20 mouse cellular contexts compared by ENCODE assay signal in the genomic region with DNA sequence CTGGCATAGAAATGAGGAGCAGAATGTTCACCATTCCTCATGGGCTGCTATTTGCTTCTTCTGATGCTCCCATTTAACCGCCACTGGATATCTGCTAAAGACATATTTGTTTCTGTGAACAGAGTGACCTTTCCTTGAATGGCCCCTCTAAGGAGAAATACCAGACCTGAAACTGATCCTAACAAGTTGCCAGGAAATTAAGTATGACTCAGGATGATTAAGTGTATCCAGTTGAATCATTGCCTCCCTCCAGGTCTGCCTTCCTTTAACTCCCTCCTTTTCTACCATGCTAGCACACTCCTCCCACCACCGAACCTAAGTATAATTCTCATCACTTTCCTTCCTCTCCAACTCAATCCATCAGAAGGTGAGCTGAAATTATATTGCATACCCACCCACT.
DNase-seq lines count a peak whose midpoint lies in the region; ATAC-seq and TF ChIP-seq lines count a peak whose summit lies in the region.
"Had no signal": no experiment of that assay in that cellular context is flagged by ENCODE, and none has a peak within 500 bp of the region (broad histone marks: within the 10 kb centered on the region; RNA-seq: fewer than 3 reads in every experiment).

No protein-coding gene starts in this region.

- ATAC-seq in kidney, embryonic 15.5 days (replicated peaks; ENCODE audit: low FRiP score), result 0 out of 2 replicates have a peak, but pooled peaks have one; percentile 33
- no peak for ATAC-seq in heart, embryonic 11.5 days (replicated peaks; ENCODE audit: insufficient number of reproducible peaks, low FRiP score, low TSS enrichment)
- ATAC-seq: activated CD4-positive, CD25-positive, alpha-beta regulatory T cell, adult 4 months; forebrain, embryonic 14.5 days; hindbrain, postnatal 0 days; intestine, embryonic 15.5 days had no signal

- no peaks in the 10 kb centered on the region for H3K9me3 ChIP-seq in kidney, embryonic 15.5 days (replicated peaks)
- H3K9me3 ChIP-seq in heart, embryonic 11.5 days (replicated peaks; ENCODE audit: control insufficient read depth, low read length), result no peaks in the 10 kb centered on the region
- H3K9me3 ChIP-seq: embryonic facial prominence, embryonic 13.5 days; forebrain, embryonic 10.5 days; heart, embryonic 13.5 days; hindbrain, embryonic 13.5 days; intestine, embryonic 15.5 days had no signal

- H3ac ChIP-seq in C2C12 (ENCODE audit: control insufficient read depth, insufficient read length, low read depth), result no peak overlapping the region

- 48% methylated on average over 2 of the region's 2 CpGs for WGBS in kidney, embryonic 15.5 days
- WGBS in heart, embryonic 11.5 days (ENCODE audit: insufficient replicate concordance), result 68% methylated on average over 2 of the region's 2 CpGs

- H3K27ac ChIP-seq in kidney, embryonic 15.5 days, result no peak overlapping the region
- no peak overlapping the region for H3K27ac ChIP-seq in heart, embryonic 11.5 days (ENCODE audit: low read depth, low read length)
- H3K27ac ChIP-seq: embryonic facial prominence, embryonic 13.5 days; forebrain, embryonic 10.5 days; gastrocnemius, adult 2 months; heart, embryonic 13.5 days; hindbrain, embryonic 13.5 days; hindbrain, postnatal 0 days; intestine, embryonic 15.5 days had no signal

- H3K9ac ChIP-seq in kidney, embryonic 15.5 days, result no peak overlapping the region
- no peak overlapping the region for H3K9ac ChIP-seq in heart, embryonic 11.5 days (ENCODE audit: low read depth, low read length)
- H3K9ac ChIP-seq: embryonic facial prominence, embryonic 13.5 days; heart, embryonic 13.5 days; hindbrain, embryonic 13.5 days; intestine, embryonic 15.5 days had no signal

- H3K4me3 ChIP-seq in kidney, embryonic 15.5 days (replicated peaks), result no peak overlapping the region
- H3K4me3 ChIP-seq in C2C12 (ENCODE audit: insufficient read depth, poor library complexity, severe bottlenecking), result no peak overlapping the region
- H3K4me3 ChIP-seq in heart, embryonic 11.5 days (ENCODE audit: low read depth, low read length), result no peak overlapping the region
- H3K4me3 ChIP-seq: embryonic facial prominence, embryonic 13.5 days; forebrain, embryonic 10.5 days; gastrocnemius, adult 2 months; heart, embryonic 13.5 days; hindbrain, embryonic 13.5 days; intestine, embryonic 15.5 days had no signal

- TF ChIP-seq CTCF in C2C12 (IDR thresholded peaks at IDR 0.05; ENCODE audit: control insufficient read depth, insufficient read depth, insufficient read length), result no peak

- no peaks in the 10 kb centered on the region for H3K79me2 ChIP-seq in C2C12 (ENCODE audit: control insufficient read depth, insufficient read depth)

- no peaks in the 10 kb centered on the region for H3K4me1 ChIP-seq in kidney, embryonic 15.5 days
- no peaks in the 10 kb centered on the region for H3K4me1 ChIP-seq in heart, embryonic 11.5 days (ENCODE audit: control insufficient read depth, insufficient read depth, low read length)
- H3K4me1 ChIP-seq: heart, embryonic 13.5 days; intestine, embryonic 15.5 days had no signal

- no peaks in the 10 kb centered on the region for H3K79me3 ChIP-seq in C2C12 (ENCODE audit: low read depth)

- H3K27me3 ChIP-seq in kidney, embryonic 15.5 days, result no peaks in the 10 kb centered on the region
- H3K27me3 ChIP-seq in C2C12 (ENCODE audit: control insufficient read depth, insufficient read depth, insufficient read length), result no peaks in the 10 kb centered on the region
- no peaks in the 10 kb centered on the region for H3K27me3 ChIP-seq in heart, embryonic 11.5 days (ENCODE audit: control insufficient read depth, insufficient read depth, low read length)
- H3K27me3 ChIP-seq: embryonic facial prominence, embryonic 13.5 days; heart, embryonic 13.5 days; hindbrain, embryonic 13.5 days; intestine, embryonic 15.5 days had no signal

- intact Hi-C loops in heart, postnatal 10 days (cut with DNase I), result no loop called here

- no peak overlapping the region for H3K4me2 ChIP-seq in kidney, embryonic 15.5 days
- H3K4me2 ChIP-seq in heart, embryonic 11.5 days, result no peak overlapping the region
- H3K4me2 ChIP-seq: embryonic facial prominence, embryonic 13.5 days; heart, embryonic 13.5 days; hindbrain, embryonic 13.5 days; intestine, embryonic 15.5 days had no signal

- no peak for DNase-seq in kidney, adult 8-10 months
- DNase-seq in brain, adult 2 months (ENCODE audit: low read depth, low spot score), result peak; percentile 22
- DNase-seq in thymus, postnatal 0 days (ENCODE audit: low spot score), result no peak
- no peak for DNase-seq in heart, postnatal 10 days
- DNase-seq: cerebellum, adult 11 months; cerebellum, adult 9-11 months; cerebellum, postnatal 36 days; gastrocnemius, adult 2 months; gastrocnemius, postnatal 25 days had no signal

- no peaks in the 10 kb centered on the region for H3K36me3 ChIP-seq in kidney, embryonic 15.5 days
- H3K36me3 ChIP-seq in C2C12 (ENCODE audit: control insufficient read depth, insufficient read depth), result no peaks in the 10 kb centered on the region
- H3K36me3 ChIP-seq in heart, embryonic 11.5 days (ENCODE audit: control insufficient read depth, insufficient read depth, low read length), result no peaks in the 10 kb centered on the region
- H3K36me3 ChIP-seq: embryonic facial prominence, embryonic 13.5 days; forebrain, embryonic 10.5 days; heart, embryonic 13.5 days; hindbrain, embryonic 13.5 days; intestine, embryonic 15.5 days had no signal

TF ChIP-seq in C2C12, 6 proteins besides CTCF, POLR2A, EP300 and RAD21:
- TF ChIP-seq USF1 (IDR thresholded peaks at IDR 0.05; ENCODE audit: low read depth), result no peak
- no peak for TF ChIP-seq MYOD1 (IDR thresholded peaks at IDR 0.05; ENCODE audit: control insufficient read depth, insufficient read length, low read depth)
- TF ChIP-seq CEBPB (IDR thresholded peaks at IDR 0.05; ENCODE audit: low read depth), result no peak
- TF ChIP-seq MYOG (IDR thresholded peaks at IDR 0.05; ENCODE audit: control insufficient read depth, extremely low read depth, insufficient read length), result no peak
- TF ChIP-seq FOSL1 (IDR thresholded peaks at IDR 0.05; ENCODE audit: insufficient read depth, low read length, poor library complexity, severe bottlenecking), result peak; percentile 10
- TF ChIP-seq MAX (IDR thresholded peaks at IDR 0.05), result no peak
